Mouse (Mus musculus) urinary bladder, postnatal 10 days (tissue): ENCODE results near the gene Speer4c.
"Not testable (repeated sequence)": the region's sequence is repeated elsewhere in the genome, so short reads cannot be mapped to it uniquely, and the experiment has no call there.

Source experiments
- DNase-seq: peaks from one replicate; pipeline ENCODE4 v3.0.0; 2022; ENCODE audit warnings: low spot score

The Speer4c gene

DNA sequence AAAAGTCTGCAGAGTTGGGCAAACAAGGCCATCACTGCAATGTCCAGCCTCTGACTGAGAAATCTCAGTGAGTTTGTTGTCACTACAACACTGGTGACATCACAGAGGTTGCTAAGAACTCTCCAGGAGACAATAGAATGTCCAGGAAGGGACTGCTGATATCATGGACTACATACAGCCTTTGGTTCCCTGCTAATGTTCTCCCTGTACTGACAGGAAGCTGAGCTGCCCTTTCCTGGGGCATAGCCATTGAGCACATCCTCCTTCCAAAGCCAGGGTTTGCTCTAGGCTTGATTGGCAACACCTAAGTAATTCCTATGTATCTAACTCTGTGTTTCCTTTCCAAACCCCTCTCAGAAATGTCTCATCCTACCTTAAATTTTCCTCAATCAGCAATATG lies at the start of gene Speer4c:
Gene Speer4c, minus strand, starts transcription at position 101 of the 400 bp plus-strand sequence.
- not testable (repeated sequence) for DNase-seq

GRCm38 (mm10) chr5:15747478-15748255 lies 33.6 kb upstream of the Speer4c start:
- no peak for DNase-seq

- no peak for DNase-seq
Measured at GRCm38 (mm10) chr5:15734097-15734867, 20.2 kb upstream of the Speer4c start.

DNA sequence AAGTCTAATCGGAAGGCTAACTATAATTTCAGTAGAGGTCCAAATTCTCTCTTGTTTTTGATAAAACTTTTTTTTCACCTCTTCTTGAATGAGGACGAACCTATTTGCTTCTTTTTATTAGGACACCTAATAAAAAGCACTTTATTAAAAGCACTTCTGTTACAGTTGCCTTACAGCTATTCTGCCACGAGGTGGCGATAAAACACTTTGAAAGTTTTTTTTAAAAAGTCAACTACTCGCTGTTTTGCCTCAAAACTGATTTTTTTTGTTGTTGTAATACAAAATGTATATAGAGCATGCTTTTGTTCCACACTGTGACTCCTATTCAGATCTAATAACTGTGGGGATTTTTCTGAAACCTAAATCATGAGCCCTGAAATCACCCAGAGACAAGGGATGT lies 11.2 kb downstream of the Speer4c start:
- DNase-seq = not testable (repeated sequence)

DNA sequence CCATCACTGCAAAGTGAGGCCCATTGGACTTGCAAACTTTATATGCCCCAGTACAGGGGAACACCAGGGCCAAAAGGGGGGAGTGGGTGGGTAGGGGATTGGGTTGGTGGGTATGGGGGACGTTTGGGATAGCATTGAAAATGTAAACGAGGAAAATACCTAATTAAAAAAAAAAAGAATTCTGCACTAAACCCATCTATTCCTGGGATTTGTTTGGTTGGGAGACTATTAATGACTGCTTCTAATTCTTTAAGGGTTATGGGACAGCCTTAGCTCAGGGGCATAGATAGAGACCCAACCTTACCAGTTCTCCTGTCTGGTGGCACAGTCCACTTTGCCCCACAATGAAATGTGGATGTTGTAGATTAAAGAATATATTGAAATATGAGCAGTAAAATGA lies 16.4 kb downstream of the Speer4c start:
- DNase-seq = not testable (repeated sequence)

DNA sequence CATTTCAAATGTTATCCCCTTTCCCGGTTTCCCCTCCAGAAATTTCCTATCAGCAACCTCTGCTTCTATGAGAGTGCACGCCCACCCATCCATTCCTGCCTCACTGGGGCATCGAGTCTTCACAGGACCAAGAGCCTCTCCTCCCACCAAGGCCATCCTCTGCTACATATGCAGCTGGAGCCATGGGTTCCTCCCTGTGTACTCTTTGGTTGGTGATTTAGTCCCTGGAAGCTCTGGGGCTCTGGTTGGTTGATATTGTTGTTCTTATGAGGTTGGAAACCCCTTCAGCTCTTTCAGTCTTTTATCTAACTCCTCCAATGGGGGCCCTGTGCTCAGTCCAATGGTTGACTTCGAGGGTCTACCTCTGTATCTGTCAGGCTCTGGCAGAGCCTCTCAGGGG lies 22.2 kb downstream of the Speer4c start:
- DNase-seq = not testable (repeated sequence)

GRCm38 (mm10) chr5:15690822-15691221 lies 23.2 kb downstream of the Speer4c start:
- not testable (repeated sequence) for DNase-seq

DNA sequence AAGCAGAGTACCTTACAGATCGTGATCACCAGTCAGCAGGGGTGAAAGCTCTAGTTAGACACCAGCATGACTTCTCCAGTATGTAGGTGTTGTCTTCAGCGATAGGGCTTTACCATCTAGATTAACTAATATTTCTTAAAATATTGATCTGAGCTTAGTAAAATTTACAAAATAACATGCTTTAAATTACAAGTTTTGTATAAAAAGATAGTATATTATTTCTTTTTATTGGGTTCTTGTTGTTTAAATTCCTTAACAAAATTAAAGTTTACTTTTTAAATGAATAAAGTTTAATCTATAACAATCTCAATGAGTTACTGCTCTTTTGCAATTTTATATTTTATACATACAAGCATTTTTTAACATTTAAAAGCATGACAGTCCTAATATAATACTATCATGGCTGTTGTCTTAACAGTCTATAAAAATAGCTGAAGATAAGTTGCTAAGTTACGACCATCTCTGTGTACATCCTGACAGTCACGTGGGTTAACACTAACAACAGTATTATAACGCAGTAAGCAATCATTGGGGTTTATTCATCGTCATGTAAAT lies 24.3 kb downstream of the Speer4c start:
- not testable (repeated sequence) for DNase-seq

DNA sequence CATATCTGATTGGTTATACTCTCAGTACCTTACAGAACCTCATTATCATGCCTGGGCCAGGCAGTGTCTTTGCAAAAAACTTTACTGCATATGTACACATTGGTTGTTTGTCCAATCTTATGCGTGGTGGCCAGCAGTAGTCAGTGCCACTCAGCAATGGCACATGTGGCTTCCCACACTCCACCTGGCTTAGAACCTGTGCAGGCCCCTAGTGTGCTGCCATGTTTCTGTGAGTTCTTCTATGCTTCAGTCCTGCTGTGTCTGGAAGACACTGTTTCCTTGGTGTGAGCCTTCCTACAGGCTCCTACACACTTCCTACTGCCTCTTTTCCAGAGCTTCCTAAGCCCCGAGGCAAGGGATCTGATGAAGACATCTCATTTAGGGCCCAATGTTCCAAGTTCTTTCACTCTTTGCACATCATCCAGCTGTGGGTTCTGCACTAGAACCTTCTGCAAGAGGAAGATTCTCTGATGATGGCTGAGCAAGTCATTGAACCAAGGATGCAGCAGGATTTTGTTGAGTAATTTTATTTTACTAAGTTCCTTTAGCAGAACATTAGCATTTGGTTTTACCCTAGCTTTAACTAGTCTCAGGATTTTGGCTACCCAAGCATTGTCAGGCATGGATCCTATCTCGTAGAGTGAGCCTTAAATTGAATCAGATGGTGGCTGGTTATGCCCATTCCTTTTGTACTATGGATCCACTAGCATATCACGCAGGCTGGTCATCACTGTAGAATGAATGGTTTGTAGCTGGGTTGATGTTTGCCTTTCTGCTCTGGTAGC lies 25.0 kb downstream of the Speer4c start:
- DNase-seq = not testable (repeated sequence)

- not testable (repeated sequence) for DNase-seq
Measured at GRCm38 (mm10) chr5:15681301-15682035, 32.6 kb downstream of the Speer4c start.

GRCm38 (mm10) chr5:15679980-15680949 lies 33.8 kb downstream of the Speer4c start:
- DNase-seq = not testable (repeated sequence)

DNA sequence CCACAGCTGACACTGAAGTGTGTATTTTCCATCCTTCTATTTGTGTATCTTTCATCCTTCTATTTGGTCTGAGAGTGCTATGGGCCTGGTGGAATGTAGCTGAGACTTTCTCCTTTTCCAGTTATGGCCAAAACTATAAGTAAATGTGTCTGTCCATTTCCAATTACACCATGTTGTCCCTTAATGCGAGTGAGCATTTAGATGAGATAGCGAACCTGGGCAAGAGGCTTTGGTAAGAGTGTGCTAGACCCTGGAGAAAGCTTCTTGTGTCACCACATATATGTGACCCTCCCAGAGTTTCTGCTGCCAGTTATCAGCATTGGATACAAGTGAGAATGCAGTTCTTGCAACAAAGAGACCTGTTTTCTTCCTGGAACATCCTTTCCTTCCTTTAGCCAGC lies 35.2 kb downstream of the Speer4c start:
- not testable (repeated sequence) for DNase-seq

GRCm38 (mm10) chr5:15677750-15678149 lies 36.3 kb downstream of the Speer4c start:
- DNase-seq = not testable (repeated sequence)

DNA sequence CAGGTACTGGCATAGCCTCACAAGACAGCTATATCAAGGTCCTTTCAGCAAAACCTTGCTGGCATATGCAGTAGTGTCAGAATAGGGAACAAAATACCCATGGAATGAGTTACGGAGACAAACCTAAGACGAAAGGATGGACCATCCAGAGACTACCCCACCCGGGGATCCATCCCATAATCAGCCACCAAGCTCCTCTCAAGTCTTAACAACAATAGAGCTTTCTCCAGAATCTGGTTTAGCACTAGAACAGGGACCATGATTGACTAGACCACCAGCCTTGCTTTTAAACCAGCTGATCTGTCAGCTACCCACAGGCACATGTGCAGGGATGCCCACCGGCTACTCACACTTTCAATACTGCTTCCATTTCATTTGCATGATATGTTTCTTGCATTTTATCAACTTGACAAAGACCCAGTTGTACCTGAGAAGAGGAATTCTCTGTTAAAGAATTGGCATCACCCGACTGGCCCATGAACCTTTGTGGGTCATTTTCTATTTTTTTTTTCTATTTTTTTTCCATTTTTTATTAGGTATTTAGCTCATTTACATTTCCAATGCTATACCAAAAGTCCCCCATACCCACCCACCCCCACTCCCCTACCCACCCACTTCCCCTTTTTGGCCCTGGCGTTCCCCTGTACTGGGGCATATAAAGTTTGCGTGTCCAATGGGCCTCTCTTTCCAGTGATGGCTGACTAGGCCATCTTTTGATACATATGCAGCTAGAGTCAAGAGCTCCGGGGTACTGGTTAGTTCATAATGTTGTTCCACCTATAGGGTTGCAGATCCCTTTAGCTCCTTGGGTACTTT lies 39.4 kb downstream of the Speer4c start:
- DNase-seq = not testable (repeated sequence)

- DNase-seq = not testable (repeated sequence)
Measured at GRCm38 (mm10) chr5:15673989-15674388, 40.1 kb downstream of the Speer4c start.

DNA sequence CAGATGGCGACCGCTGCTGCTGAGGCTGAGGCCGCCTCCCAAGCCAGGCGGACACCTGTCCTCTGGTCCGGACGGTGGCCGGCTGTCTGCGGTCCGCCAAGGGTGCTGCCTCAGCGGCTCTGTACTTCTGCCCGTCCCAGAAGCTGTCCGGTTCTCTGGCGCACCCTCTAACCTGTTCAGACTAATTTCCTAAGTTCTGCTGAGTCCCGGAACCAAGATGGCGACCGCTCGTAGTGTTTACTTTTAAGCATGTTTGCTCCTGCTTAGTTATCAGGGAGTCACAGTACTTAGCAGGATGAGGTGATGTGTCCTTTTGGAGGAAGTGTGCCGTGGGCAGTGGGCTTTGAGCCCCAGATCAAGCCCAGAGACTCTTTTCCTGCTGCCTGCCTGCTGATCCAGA lies 43.3 kb downstream of the Speer4c start:
- not testable (repeated sequence) for DNase-seq

DNA sequence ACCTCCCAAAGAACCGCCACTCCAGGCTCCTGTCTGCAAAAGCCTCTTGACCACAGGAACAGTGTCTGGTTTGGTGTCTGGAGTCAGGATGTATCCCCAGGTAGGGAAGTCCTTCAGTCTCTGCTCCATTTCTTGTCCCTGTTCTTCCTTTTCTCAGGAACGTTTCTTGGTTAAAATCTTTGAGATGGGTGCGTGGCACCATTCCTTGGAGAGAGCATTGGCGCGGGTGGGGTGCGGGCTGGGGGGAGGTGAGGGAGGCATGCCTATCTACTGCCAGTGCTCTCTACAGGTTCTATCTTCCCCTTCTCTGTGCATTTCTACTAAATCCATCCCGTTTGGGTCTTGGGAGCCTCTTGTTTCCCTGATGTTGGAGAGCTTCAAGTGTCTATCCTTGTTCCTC lies 50.2 kb downstream of the Speer4c start:
- DNase-seq = not testable (repeated sequence)
